Mouse (Mus musculus): ENCODE data around the gene Hs3st5. TPM values are rescaled to one million over a fixed set of nuclear protein-coding genes. Genes with fewer than 3 reads are reported as not detected.

Gene Hs3st5
- total RNA-seq (2012; rRNA removed) (not detected in 2 replicates), total RNA-seq (2014; rRNA removed) (not detected in 2 replicates), polyA plus RNA-seq (2012; ENCODE audit: insufficient read length, low read depth) (not detected in 2 replicates)

DNA sequence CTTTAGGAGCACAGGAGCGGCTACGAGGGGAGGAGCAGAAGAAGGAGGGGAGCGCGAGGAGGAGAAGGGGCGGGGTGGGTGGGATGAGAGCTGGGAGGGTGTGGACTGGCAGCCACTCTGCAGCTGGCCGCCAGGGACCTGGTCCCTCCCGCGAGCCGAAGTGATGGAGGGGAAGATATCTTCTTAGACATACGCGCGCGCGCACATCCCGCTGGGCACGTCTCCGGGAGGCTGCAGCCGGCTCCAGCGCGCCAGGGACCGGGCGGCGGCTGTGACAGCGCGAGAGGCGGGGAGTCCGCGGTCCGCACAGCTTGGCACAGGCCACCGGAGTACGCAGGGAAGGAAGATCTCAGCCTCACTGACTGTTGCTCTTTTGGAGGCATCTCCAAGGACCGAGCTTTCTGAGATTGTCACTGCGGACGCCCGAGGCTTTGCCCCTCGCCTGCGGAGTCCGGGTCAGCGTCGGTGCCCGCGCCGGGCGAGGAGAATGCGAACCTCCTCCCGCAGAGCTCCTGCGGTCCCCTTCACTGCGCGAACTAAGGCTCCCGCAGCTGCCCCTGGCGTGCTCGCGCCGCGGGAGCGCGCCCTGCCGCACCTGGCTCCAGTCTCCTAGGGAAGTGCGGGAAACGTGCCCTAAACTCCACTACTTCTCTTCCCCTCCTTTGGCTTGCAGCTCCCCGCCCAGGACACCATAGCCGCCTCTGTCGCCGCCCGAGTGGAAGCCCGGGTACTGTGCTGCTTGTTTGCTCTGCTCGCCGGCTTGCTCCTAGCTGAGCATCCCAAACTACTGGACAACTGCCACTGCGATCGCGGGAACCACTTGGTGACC, at the start of gene Hs3st5:
Hs3st5 (plus strand) TSS at position 88 of the 829 bp plus-strand sequence.
- TF ChIP-seq JUN (IDR thresholded peaks at IDR 0.05; ENCODE audit: insufficient read depth, low read depth, low read length) (no peak), E2F4 (IDR thresholded peaks at IDR 0.05; ENCODE audit: insufficient replicate concordance, low read depth, low read length) (no peak), MAFK (IDR thresholded peaks at IDR 0.05; ENCODE audit: insufficient replicate concordance, low read length) (no peak), ZC3H11A (IDR thresholded peaks at IDR 0.05; ENCODE audit: low read depth, low read length) (no peak), ELF1 (IDR thresholded peaks at IDR 0.05; ENCODE audit: low read depth, low read length) (no peak), EP300 (IDR thresholded peaks at IDR 0.05; ENCODE audit: low read length) (no peak), IRF4 (IDR thresholded peaks at IDR 0.05; ENCODE audit: low read depth, low read length) (no peak), CHD2 (IDR thresholded peaks at IDR 0.05; ENCODE audit: low read length) (no peak), HCFC1 (IDR thresholded peaks at IDR 0.05; ENCODE audit: low read depth, low read length) (no peak), USF2 (conservative IDR thresholded peaks at IDR 0.05; ENCODE audit: low read depth, low read length) (no peak), MAZ (IDR thresholded peaks at IDR 0.05; ENCODE audit: low read depth, low read length) (no peak), RCOR1 (conservative IDR thresholded peaks at IDR 0.05; ENCODE audit: low read depth, low read length) (no peak), ZNF384 (IDR thresholded peaks at IDR 0.05; ENCODE audit: low read depth, low read length) (no peak), SIN3A (IDR thresholded peaks at IDR 0.05; ENCODE audit: low read length) (no peak), MEF2A (IDR thresholded peaks at IDR 0.05; ENCODE audit: borderline replicate concordance, low read depth, low read length) (no peak), MYC (IDR thresholded peaks at IDR 0.05; ENCODE audit: low read depth, low read length) (no peak), ZKSCAN1 (IDR thresholded peaks at IDR 0.05; ENCODE audit: borderline replicate concordance, low read depth, low read length) (no peak), BHLHE40 (IDR thresholded peaks at IDR 0.05; ENCODE audit: low read depth, low read length) (no peak), MXI1 (IDR thresholded peaks at IDR 0.05; ENCODE audit: low read depth, low read length) (no peak)
- Histone ChIP-seq H3K4me1 (ENCODE audit: control insufficient read depth in 1 of 2, insufficient read depth in 2 of 2) (peaks cover 0 to 14% of the 10 kb centered on the region in 2 experiments; a peak in 2 of 4 replicates), H3K9ac (ENCODE audit: insufficient read depth, low read depth) (no peak within 1 kb of the TSS), H3K4me2 (ENCODE audit: insufficient read depth, low read depth, poor library complexity, severe bottlenecking) (no peak within 1 kb of the TSS), H3K9me3 (replicated peaks; ENCODE audit: low read length) (peaks cover 10% of the 10 kb centered on the region), H3K79me2 (replicated peaks; ENCODE audit: control insufficient read depth, extremely low read depth, insufficient read depth, poor library complexity, severe bottlenecking) (no peaks in the 10 kb centered on the region), H3K27me3 (replicated peaks) (no peaks in the 10 kb centered on the region), H3K27ac (ENCODE audit: insufficient read depth, low read depth) (no peak within 1 kb of the TSS), H3K36me3 (replicated peaks in 1 of 2; ENCODE audit: control insufficient read depth in 1 of 2, insufficient read depth in 1 of 2, low read length in 1 of 2) (no peaks in the 10 kb centered on the region), H3K4me3 (replicated peaks in 1 of 3; ENCODE audit: low read depth in 2 of 3, low read length in 2 of 3, poor library complexity in 1 of 3) (no peak within 1 kb of the TSS)
- DNase-seq (ENCODE audit: extremely low read depth), result no peak
- dilution Hi-C loops (cut with MboI; ENCODE audit: extremely low pct_ligation_motif_present, extremely low pct_unique_long_range_greater_than_20kb, low sequenced_read_pairs) (no loop called here), in situ Hi-C loops (cut with MboI; ENCODE audit: low pct_ligation_motif_present, low pct_unique_long_range_greater_than_20kb, low sequenced_read_pairs) (no loop called here)

Measured in CH12.LX (cell line).